Mouse (Mus musculus): ENCODE results near the gene Bcl2l13. TPM values are rescaled to one million over a fixed set of nuclear protein-coding genes. Genes with fewer than 3 reads are reported as not detected.
A peak's percentile ranks its signal among the peaks of the same experiment; 100 is the strongest.
"Not testable (repeated sequence)": the region's sequence is repeated elsewhere in the genome, so short reads cannot be mapped to it uniquely, and the experiment has no call there.

The Bcl2l13 gene
- total RNA-seq (2021), result 10 to 100 TPM; 45.6 to 50.8 TPM
- long read RNA-seq, experiment 1, full-length matches to known transcripts, result 56 of 82 reads
- long read RNA-seq, experiment 1, partial matches to known transcripts, result 10 of 82 reads
- long read RNA-seq, experiment 1, other reads (novel, unspliced or antisense), result 16 of 82 reads
- long read RNA-seq, experiment 2, full-length matches to known transcripts, result 55 of 66 reads
- long read RNA-seq, experiment 2, partial matches to known transcripts, result 4 of 66 reads
- long read RNA-seq, experiment 2, other reads (novel, unspliced or antisense), result 7 of 66 reads

GRCm38 (mm10) chr6:120835474-120836374 is at the start of gene Bcl2l13:
Gene Bcl2l13 (plus strand): TSS chr6:120836212.
- peak; percentile 99 for DNase-seq

- no peak for DNase-seq
Measured at GRCm38 (mm10) chr6:120788068-120788607, 47.9 kb upstream of the Bcl2l13 start.

GRCm38 (mm10) chr6:120788904-120789303 is 47.1 kb upstream of the Bcl2l13 start:
- DNase-seq, result no peak

GRCm38 (mm10) chr6:120790153-120790552 is 45.9 kb upstream of the Bcl2l13 start:
- no peak for DNase-seq

- DNase-seq, result no peak
Measured at GRCm38 (mm10) chr6:120790717-120791116, 45.3 kb upstream of the Bcl2l13 start.

- DNase-seq, result no peak
Measured at GRCm38 (mm10) chr6:120792947-120793346, 43.1 kb upstream of the Bcl2l13 start.

GRCm38 (mm10) chr6:120795422-120796086 is 40.5 kb upstream of the Bcl2l13 start:
- peak; percentile 55 for DNase-seq

- no peak for DNase-seq
Measured at GRCm38 (mm10) chr6:120796111-120796510, 39.9 kb upstream of the Bcl2l13 start.

- DNase-seq, result no peak
Measured at GRCm38 (mm10) chr6:120798019-120798418, 38.0 kb upstream of the Bcl2l13 start.

- no peak for DNase-seq
Measured at GRCm38 (mm10) chr6:120798905-120799304, 37.1 kb upstream of the Bcl2l13 start.

- no peak for DNase-seq
Measured at GRCm38 (mm10) chr6:120799581-120800041, 36.4 kb upstream of the Bcl2l13 start.

GRCm38 (mm10) chr6:120806999-120807737 is 28.8 kb upstream of the Bcl2l13 start:
- DNase-seq, result no peak

- no peak for DNase-seq
Measured at GRCm38 (mm10) chr6:120807738-120808081, 28.3 kb upstream of the Bcl2l13 start.

GRCm38 (mm10) chr6:120811999-120812398 is 24.0 kb upstream of the Bcl2l13 start:
- not testable (repeated sequence) for DNase-seq

- no peak for DNase-seq
Measured at GRCm38 (mm10) chr6:120819294-120819693, 16.7 kb upstream of the Bcl2l13 start.

- no peak for DNase-seq
Measured at GRCm38 (mm10) chr6:120820144-120820543, 15.9 kb upstream of the Bcl2l13 start.

- no peak for DNase-seq
Measured at GRCm38 (mm10) chr6:120820941-120821340, 15.1 kb upstream of the Bcl2l13 start.

GRCm38 (mm10) chr6:120821715-120822114 is 14.3 kb upstream of the Bcl2l13 start:
- DNase-seq, result no peak

GRCm38 (mm10) chr6:120822307-120822928 is 13.6 kb upstream of the Bcl2l13 start, which contains the start of gene Atp6v1e1:
Gene Atp6v1e1 (minus strand): TSS chr6:120822793.
- DNase-seq, result peak; percentile 83

GRCm38 (mm10) chr6:120822937-120823614 is 12.9 kb upstream of the Bcl2l13 start:
- no peak for DNase-seq

- no peak for DNase-seq
Measured at GRCm38 (mm10) chr6:120830056-120830455, 6.0 kb upstream of the Bcl2l13 start.

All from gastrocnemius, postnatal 10 days (tissue).